Mouse (Mus musculus) thymus, postnatal 10 days (tissue): ENCODE results near the gene Lrrc4b.

Experiments
- DNase-seq, 2 experiments: peaks; one replicate each; pipeline ENCODE4 v3.0.0; 2021; ENCODE audit warnings: low spot score in 2 of 2

The Lrrc4b gene

GRCm38 (mm10) chr7:44436267-44436666, 7.4 kb downstream of the Lrrc4b start:
- DNase-seq: no peak

DNA sequence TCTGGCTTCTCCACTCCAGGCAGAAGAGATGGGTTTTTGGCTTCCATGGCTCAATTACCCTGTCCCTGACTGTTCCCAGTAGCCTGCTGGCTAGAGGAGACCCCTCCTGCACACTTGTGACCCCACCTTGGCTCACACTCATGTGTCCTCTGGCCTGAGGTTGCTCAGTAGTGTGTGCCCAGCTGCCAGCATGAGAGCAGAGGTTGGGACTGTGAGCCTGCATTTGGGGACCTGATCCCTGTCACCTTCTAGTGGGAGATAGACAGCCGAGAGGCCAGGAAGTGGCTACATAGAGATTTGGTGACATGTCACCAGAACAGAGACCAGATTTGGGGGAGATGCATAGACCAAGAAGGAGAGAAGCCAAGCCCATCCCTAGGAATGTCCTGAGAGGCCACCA, 8.4 kb downstream of the Lrrc4b start:
- no peak for DNase-seq

- DNase-seq: no peak
Observed at GRCm38 (mm10) chr7:44437933-44438332, 9.1 kb downstream of the Lrrc4b start.

DNA sequence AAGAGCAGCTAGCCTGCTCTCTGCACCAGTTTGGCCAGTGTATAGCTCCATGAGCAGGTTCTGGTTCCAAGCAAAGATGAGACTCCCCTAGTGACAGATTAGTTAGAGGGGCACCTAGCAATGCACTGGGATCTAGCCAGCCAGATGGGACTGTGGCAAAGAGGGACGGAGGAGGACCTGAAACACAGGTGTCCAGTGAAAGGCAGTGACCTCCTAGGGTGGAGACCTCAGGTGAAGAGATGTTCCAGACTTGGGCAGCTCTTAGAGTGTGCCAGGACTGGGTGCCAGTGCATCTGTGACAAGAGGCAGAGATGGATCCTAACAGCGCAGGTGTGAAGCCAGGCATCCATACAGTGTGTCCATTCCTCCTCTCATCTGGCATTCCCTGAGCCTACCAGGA, 10.9 kb downstream of the Lrrc4b start:
- no peak for DNase-seq

GRCm38 (mm10) chr7:44440479-44440878, 11.7 kb downstream of the Lrrc4b start:
- DNase-seq: no peak

DNA sequence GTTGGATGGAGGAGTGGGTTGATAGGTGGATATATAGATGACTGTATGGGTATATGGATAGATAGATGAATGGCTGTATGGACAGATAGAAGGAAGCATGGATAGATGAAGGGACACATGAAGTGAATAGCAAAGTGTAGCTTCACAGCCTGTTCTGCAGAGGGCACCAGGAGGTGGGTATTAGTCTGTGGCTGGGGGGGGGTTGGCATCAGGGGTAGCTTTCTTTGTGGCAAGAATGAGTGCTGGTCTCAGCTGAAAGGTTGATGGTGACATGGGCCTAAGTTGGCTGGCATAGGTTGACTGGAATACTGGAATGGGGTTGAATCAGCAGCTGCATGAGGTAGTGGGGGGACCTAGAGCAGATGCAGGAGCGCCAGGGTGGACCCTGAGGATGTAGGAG, 12.4 kb downstream of the Lrrc4b start:
- no peak for DNase-seq

- no peak for DNase-seq
Observed at GRCm38 (mm10) chr7:44441648-44442109, 12.9 kb downstream of the Lrrc4b start.

DNA sequence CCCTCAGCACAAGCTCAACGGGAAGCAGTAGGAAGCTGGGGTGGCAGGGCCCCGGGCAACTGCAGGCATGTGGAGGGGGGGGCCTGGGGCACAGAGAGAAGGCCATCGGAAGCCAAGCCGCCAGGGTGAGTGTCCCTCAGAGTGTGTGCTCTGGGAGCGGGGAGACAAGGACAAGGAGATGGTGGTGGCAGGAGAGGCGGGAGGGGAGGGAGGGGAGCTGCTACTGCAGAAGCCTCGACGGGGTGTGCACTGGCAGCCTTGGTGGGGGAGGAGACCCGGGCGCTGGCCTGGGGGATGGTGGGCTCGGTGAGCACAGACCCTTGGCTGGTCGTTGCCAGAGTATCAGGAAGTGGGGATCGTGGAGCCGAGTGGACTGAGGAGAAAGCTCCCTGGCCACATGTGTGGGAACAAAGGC, 13.6 kb downstream of the Lrrc4b start:
- DNase-seq: no peak

DNA sequence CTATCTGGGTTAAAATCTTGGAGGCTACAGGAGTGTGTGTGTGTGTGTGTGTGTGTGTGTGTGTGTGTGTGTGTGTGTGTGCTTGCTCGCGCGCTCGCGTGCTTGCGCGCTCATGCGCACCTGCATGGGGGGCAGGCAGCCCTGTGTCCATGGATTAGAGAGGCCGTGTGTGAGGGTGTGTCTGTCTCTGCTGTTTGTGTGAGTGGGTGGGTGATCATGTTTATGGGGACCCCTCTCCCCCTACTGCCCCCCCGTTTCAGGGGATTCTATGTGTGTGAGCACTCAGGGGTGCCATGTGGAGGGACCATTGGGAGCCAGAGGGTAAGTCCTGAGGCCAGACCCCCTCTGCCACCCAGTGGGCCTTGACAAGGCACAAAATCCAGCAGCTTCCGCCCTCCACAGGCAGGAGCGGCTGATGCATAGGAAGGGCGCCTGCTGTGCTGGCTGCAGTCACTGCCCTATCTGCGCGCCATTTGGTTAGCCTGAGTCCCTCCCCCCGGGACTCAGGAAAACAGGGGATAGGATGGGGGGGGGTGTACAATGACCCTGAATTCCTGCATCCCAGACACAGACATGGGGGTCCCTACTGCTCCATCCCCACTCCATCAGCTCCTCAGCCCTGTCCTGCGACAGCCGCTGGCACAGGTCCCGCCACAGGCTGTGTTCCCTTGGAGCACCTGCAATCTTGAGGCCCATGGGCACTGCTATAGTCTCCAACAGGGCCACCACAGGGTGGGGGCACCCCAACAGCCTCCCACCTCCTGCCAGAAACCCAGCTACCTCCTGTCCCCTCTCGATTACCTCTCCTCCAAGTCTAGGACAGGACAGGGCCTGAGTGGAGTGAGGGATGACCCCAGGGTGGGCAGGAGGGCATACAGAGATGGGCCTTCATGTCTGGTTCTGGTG, 14.7 kb downstream of the Lrrc4b start:
- DNase-seq: no peak

DNA sequence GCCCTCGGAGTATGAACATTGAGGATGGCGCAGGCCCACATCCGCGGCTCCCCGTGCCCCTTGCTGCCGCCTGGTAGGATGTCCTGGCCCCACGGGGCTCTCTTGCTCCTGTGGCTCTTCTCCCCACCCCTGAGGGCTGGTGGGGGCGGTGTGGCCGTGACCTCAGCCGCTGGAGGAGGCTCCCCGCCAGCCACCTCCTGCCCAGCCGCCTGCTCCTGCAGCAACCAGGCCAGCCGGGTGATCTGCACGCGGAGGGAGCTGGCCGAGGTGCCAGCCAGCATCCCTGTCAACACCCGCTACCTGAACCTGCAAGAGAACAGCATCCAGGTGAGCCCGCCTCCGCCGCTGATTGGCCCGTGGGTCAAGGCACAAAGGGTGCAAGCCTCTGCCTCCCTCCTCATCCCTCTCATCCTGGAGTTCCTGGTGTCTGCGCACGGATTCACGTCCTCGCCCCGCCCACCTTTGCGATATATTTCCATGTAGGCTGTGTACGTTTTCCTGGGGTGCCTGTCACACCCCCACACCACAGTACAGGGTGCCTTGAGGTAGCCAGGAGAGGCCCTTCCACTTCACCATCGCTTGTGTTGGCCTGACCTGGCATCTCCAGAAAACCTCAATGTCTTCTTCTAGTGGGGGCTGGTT, 16.2 kb downstream of the Lrrc4b start:
- DNase-seq: no peak

GRCm38 (mm10) chr7:44445528-44445923, 16.7 kb downstream of the Lrrc4b start:
- no peak for DNase-seq

- no peak for DNase-seq
Observed at GRCm38 (mm10) chr7:44446070-44446855, 17.4 kb downstream of the Lrrc4b start.

DNA sequence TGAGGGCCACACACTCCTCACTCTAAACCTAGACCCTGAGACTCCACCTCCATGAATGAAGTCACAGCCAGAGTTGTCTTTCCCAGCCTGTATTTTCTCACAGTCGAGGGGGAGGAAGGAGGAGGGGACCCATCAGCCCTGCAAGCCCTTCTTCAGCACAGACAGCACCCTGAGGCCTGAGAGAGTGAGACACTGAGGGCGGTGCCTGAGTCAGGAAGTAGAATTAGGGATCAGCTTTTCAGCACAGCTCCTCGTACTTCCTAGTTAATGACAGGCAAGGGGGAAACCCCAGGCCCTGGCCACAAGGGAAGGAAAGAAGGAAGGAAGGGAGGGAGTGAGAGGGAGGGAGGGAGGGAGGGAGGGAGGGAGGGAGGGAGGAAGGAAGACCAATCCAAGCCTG, 24.4 kb downstream of the Lrrc4b start:
- DNase-seq: no peak

DNA sequence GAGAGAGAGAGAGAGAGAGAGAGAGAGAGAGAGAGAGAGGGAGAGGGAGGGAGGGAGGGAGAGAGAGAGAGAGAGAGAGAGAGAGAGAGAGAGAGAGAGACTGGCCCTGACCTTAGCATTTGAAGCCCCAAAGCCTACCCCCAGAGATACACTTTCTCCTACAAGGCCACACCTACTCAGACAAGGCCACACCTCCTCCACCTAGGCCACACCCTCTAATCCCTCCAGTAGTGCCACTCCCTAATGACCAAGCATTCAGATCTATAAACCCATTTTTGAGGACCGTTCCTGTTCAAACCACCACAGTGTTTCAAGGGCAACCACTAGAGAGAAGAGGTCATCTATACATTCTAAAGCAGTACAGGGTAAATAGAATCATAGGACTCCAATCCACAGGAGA, 27.5 kb downstream of the Lrrc4b start:
- no peak for DNase-seq

DNA sequence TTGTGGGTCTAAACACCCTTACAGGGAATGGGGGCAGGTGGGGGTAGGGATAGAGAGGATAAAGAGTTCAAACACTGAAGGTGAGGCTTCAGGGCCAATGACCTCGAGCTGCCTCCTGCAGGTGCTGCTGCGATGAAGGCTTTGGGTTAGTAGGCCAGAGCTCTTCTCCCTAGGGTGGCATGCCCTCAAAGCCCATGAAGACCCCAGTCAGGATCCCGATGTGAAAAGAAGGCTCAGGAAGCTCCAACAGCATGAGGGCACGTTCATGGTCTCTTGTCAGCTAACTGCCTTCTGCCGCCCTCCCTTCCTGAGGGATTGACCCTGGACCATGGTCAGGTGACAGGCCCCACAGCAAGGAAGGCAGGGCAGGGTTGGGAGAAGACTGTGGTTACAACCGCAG, 31.2 kb downstream of the Lrrc4b start:
- no peak for DNase-seq

DNA sequence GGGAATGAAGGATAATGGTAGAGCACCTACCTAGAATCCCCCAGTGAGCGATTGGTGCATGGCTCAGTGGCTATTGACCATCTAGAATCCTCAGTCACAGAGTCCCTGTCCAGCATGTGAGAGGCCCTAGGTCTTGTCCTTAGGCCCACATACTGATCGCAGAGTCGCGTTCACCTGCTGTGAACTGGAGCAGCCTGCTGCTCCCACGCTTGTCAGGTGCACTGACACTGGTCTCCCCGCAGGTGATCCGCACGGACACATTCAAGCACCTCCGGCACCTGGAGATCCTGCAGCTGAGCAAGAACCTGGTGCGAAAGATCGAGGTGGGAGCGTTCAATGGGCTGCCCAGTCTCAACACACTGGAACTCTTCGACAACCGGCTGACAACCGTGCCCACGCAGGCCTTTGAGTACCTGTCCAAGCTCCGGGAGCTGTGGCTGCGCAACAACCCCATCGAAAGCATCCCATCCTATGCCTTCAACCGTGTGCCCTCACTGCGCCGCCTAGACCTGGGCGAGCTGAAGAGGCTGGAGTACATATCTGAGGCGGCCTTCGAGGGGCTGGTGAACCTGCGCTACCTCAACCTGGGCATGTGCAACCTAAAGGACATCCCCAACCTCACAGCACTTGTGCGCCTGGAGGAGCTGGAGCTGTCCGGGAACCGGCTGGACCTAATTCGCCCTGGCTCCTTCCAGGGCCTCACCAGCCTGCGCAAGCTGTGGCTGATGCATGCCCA, 32.1 kb downstream of the Lrrc4b start:
- no peak for DNase-seq

- no peak for DNase-seq
Observed at GRCm38 (mm10) chr7:44461503-44462217, 32.8 kb downstream of the Lrrc4b start.

DNA sequence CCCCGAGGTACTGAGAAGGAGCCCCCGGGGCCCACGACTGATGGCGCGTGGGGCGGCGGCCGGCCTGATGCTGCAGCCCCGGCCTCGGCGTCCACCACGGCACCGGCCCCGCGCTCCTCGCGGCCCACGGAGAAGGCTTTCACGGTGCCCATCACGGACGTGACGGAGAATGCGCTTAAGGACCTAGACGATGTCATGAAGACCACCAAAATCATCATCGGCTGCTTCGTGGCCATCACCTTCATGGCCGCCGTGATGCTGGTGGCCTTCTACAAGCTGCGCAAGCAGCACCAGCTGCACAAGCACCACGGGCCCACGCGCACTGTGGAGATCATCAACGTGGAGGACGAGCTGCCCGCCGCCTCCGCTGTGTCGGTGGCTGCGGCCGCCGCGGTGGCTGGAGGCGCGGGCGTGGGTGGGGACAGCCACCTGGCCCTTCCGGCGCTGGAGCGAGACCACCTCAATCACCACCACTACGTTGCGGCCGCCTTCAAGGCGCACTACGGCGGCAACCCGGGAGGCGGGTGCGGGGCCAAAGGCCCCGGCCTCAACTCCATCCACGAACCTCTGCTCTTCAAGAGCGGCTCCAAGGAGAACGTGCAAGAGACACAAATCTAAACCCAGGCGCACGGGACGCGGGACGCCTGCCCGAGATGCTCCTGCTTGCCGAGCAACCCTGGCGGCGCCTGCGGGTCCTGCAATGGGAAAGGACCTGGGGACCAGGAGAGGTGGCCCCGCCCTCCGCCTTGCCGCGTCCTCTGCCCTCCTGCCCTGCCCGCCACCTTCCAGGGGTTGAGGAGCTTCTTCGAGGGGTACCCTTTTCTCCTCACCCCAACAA, 33.6 kb downstream of the Lrrc4b start:
- DNase-seq: peak in 1 of 2 experiments; percentile 41

GRCm38 (mm10) chr7:44463056-44463425, 34.2 kb downstream of the Lrrc4b start:
- no peak for DNase-seq

GRCm38 (mm10) chr7:44463556-44464225, 34.9 kb downstream of the Lrrc4b start:
- no peak for DNase-seq
